Mouse (Mus musculus): ENCODE data around the gene Cep164. TPM values are rescaled to one million over a fixed set of nuclear protein-coding genes. Genes with fewer than 3 reads are reported as not detected.

The Cep164 gene
- polyA plus RNA-seq, 1 experiment from 2014 or later, result 19.0 TPM

DNA sequence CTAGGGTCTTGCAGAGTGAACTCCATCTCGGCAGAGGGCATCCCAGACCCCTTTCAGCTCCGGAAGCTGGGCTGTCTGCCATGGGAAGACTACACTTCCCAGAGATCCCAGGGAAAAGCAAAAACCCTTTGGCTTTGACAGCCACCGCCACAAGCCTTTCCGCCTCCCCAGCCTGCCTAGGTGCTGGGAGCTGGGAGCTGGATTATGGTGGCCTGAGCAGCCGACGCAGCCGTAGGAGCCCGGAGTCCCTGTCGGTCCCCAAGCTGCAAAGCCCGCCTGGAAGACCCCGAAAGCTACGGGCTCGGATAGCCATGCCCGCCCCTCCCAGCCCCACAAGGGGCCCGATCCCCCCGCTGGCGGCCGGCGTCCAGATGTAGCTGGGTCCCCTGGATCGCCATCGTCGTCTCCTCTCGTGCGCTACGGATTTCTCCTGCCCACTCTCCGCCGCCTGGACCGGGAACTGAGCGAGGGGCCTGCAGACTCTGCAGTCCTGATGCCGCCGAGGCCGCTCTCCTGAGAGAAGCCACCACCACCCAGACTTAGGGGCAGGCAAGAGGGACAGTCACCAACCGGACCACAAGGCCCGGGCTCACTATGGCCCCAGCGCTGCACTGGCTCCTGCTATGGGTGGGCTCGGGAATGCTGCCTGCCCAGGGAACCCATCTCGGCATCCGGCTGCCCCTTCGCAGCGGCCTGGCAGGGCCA is 10.1 kb upstream of the Cep164 start, which contains the start of gene Bace1:
Gene Bace1, plus strand, starts transcription at position 147 of the 705 bp plus-strand sequence.
- Histone ChIP-seq H3K9ac (peak within 1 kb of the TSS; percentile 93), H3K4me3 (peak within 1 kb of the TSS; percentile 92), H3K4me1 (replicated peaks) (peaks cover 20% of the 10 kb centered on the region), H3K36me3 (no peaks in the 10 kb centered on the region), H3K27ac (ENCODE audit: poor library complexity, severe bottlenecking) (peak within 1 kb of the TSS; percentile 26), H3K9me3 (replicated peaks) (no peaks in the 10 kb centered on the region), H3K4me2 (peak within 1 kb of the TSS; percentile 98), H3K27me3 (replicated peaks) (no peaks in the 10 kb centered on the region)
- ATAC-seq (ENCODE audit: insufficient number of reproducible peaks, low FRiP score), result peak; percentile 77
- WGBS, result under 1% methylated on average over 40 of the region's 40 CpGs

DNA sequence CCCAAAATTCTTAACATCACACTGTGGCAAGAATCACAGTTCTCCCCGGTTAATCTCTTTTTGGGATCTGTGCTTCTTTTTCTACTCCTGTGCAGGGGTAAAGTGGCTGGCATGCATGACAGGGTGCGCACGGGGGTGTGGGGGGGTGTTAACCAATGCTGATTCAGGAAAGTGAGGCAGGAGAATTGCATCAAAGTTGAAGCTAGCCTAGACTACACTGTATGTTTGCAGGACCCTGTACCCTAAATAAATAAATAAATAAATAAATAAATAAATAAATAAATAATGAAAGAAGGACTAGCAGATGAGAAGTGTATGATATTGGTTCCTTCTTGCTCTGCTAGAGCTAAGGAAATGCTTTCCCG is 9.6 kb upstream of the Cep164 start:
- no peak overlapping the region for H3K27ac ChIP-seq (ENCODE audit: poor library complexity, severe bottlenecking)
- no peak; the same call in 1 of the 2 replicates for ATAC-seq (ENCODE audit: insufficient number of reproducible peaks, low FRiP score)
- H3K4me1 ChIP-seq (replicated peaks), result peaks cover 20% of the 10 kb centered on the region
- H3K36me3 ChIP-seq, result no peaks in the 10 kb centered on the region
- H3K27me3 ChIP-seq (replicated peaks), result no peaks in the 10 kb centered on the region
- H3K4me2 ChIP-seq, result peak overlapping the region; percentile 98
- no peaks in the 10 kb centered on the region for H3K9me3 ChIP-seq (replicated peaks)
- WGBS, result 15% methylated on average over 4 of the region's 4 CpGs
- peak overlapping the region; percentile 92; the same call in 1 of the 2 replicates for H3K4me3 ChIP-seq
- H3K9ac ChIP-seq, result no peak overlapping the region

DNA sequence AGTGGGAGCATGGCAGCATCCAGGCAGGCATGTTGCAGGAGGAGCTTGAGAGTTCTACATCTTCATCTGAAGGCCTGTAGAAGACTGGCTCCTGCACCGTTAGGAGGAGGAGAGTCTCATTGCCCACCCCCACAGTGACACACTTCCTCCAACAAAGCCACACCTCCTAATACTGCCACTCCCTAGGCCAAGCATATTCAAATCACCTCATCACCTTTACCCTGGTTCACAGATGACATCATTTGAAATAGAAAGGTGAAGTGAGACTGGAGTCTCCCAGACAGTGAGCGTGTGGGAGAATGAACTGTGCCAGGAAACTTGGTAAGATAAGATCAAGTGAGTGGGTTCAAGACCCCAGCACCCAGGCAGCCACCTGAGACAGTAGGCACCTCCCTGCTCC is 5.0 kb upstream of the Cep164 start:
- no peaks in the 10 kb centered on the region for H3K27me3 ChIP-seq (replicated peaks)
- peaks cover 3% of the 10 kb centered on the region; the same call in 1 of the 2 replicates for H3K9me3 ChIP-seq (replicated peaks)
- no peak overlapping the region for H3K4me2 ChIP-seq
- no peaks in the 10 kb centered on the region for H3K36me3 ChIP-seq
- no peak for ATAC-seq (ENCODE audit: insufficient number of reproducible peaks, low FRiP score)
- H3K9ac ChIP-seq, result no peak overlapping the region
- no peak overlapping the region for H3K27ac ChIP-seq (ENCODE audit: poor library complexity, severe bottlenecking)
- no peak overlapping the region for H3K4me3 ChIP-seq
- WGBS, result 79% methylated on average over 2 of the region's 2 CpGs
- no peaks in the 10 kb centered on the region for H3K4me1 ChIP-seq (replicated peaks)

DNA sequence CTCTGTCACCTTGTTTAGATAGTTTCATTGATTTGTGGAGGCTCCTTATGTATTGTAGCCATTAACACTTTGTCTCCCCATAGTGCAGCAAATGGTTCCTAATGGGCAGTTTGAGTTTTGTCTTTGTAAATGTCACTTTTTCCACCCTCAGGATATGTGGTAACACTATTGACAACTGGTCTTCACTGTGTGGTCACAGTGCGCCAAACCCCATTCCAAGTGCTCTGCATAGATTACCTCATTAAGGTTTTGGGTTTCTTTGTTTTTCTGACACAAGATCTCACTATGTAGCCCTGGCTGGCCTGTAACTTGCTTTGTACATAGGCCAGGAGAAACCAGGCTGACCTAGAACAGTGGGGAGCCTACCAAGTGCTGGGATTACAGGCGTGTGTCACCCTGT is 4.4 kb upstream of the Cep164 start:
- WGBS, result 86% methylated on average over 2 of the region's 2 CpGs

DNA sequence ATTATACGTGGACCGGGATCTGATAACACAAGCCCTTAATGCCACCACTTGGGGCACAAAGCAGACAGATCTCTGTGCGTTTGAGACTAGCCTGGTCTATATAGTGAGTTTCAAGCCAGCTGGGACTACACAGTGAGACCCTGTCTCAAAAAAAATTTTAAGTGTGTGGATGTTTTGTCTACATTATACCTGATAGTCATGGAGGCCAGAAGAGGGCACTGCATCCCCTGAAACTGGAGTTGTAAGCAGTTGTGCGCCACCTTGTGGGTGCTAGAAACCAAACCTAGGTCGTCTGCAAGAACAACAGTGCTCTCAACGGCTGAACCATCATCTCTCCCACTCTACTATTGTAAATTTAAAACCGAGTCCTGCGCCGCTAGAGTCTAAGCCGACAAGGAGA is 616 bp upstream of the Cep164 start:
- no peak; the same call in 1 of the 2 replicates for ATAC-seq (ENCODE audit: insufficient number of reproducible peaks, low FRiP score)
- no peak overlapping the region for H3K27ac ChIP-seq (ENCODE audit: poor library complexity, severe bottlenecking)
- 28% methylated on average over 10 of the region's 10 CpGs for WGBS
- H3K4me2 ChIP-seq, result peak overlapping the region; percentile 86
- no peak overlapping the region for H3K9ac ChIP-seq
- no peaks in the 10 kb centered on the region for H3K27me3 ChIP-seq (replicated peaks)
- no peaks in the 10 kb centered on the region for H3K36me3 ChIP-seq
- H3K4me1 ChIP-seq (replicated peaks), result peaks cover 13% of the 10 kb centered on the region
- peak overlapping the region; percentile 67 for H3K4me3 ChIP-seq
- peaks cover 3% of the 10 kb centered on the region; the same call in 1 of the 2 replicates for H3K9me3 ChIP-seq (replicated peaks)

More for the DNA sequence above, 4.4 kb upstream of the Cep164 start:
- Histone ChIP-seq H3K4me1 (replicated peaks) (peaks cover under 1% of the 10 kb centered on the region; the same call in 1 of the 2 replicates), H3K27ac (ENCODE audit: poor library complexity, severe bottlenecking) (no peak overlapping the region), H3K9ac (no peak overlapping the region), H3K27me3 (replicated peaks) (no peaks in the 10 kb centered on the region), H3K4me2 (no peak overlapping the region), H3K9me3 (replicated peaks) (peaks cover 3% of the 10 kb centered on the region; the same call in 1 of the 2 replicates), H3K36me3 (no peaks in the 10 kb centered on the region), H3K4me3 (no peak overlapping the region)
- no peak for ATAC-seq (ENCODE audit: insufficient number of reproducible peaks, low FRiP score)

DNA sequence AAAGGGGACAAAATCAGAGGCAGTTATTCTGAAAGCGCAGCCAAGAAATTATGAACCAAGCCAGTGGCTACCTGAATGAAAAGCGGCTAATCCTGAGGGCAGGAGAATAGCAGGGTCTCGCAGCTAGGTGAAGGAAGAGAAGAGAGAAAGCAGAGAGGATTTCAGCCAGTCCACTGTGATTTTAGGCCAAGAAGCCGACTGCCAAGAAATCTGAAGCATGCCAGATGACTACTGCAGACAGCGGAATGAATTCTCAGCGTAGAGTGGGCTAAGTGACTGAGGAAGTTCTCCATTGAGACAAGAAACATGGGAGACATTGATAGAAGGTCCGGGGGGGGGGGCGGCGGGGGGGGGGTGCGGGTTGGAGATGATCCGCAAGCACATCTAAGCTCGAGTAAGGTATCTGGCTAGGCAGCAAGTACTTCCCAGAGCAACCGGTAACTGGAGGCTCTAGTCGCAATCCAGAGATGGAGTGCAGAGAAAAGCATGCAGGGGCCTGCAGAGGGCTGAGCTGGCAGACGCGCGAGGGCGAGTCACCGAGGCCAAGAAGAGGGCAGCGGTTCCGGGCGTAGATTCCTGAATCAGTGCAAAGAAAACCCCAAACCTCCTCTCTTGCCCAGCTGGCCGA is 714 bp downstream of the Cep164 start:
- peaks cover 3% of the 10 kb centered on the region; the same call in 1 of the 2 replicates for H3K9me3 ChIP-seq (replicated peaks)
- peaks cover 13% of the 10 kb centered on the region for H3K4me1 ChIP-seq (replicated peaks)
- H3K4me2 ChIP-seq, result peak overlapping the region; percentile 86
- peak overlapping the region; percentile 75 for H3K27ac ChIP-seq (ENCODE audit: poor library complexity, severe bottlenecking)
- H3K27me3 ChIP-seq (replicated peaks), result no peaks in the 10 kb centered on the region
- peak; percentile 37 for ATAC-seq (ENCODE audit: insufficient number of reproducible peaks, low FRiP score)
- peak overlapping the region; percentile 67 for H3K4me3 ChIP-seq
- WGBS, result 6% methylated on average over 23 of the region's 23 CpGs
- peak overlapping the region; percentile 72 for H3K9ac ChIP-seq
- H3K36me3 ChIP-seq, result peaks cover 6% of the 10 kb centered on the region; the same call in 1 of the 2 replicates

DNA sequence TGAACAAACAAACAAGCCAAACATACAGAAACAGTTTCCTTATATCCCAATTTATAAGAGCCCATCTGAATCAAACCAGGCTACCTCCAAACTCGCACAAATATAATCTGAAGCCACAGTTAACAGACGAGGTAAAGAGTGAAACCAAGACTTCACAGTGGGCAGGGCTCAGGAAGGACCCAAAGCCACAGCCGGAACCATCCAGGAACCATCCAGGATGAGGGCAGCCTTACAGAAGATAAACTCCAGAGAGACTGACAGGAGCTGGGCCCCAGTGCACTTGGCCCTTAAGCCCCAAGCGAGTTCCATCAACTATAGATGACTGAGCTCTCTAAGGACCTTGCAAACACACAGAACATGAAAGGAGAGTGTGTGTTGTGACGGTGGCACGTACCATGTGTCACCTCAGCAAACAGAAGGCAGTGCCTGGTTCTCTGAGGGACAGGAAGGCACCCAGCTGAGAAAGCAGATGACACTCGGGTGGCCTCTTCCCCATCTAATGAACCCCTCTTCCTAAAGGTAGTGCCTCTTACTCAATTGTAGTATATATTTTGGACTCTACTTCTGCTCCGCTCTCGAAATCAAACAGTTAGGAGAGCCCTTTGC is 10.0 kb downstream of the Cep164 start:
- 69% methylated on average over 9 of the region's 9 CpGs for WGBS
- Histone ChIP-seq H3K9ac (no peak overlapping the region), H3K36me3 (peaks cover 34% of the 10 kb centered on the region), H3K27ac (ENCODE audit: poor library complexity, severe bottlenecking) (no peak overlapping the region), H3K4me3 (no peak overlapping the region), H3K27me3 (replicated peaks) (no peaks in the 10 kb centered on the region), H3K4me2 (no peak overlapping the region), H3K9me3 (replicated peaks) (no peaks in the 10 kb centered on the region), H3K4me1 (replicated peaks) (peaks cover 11% of the 10 kb centered on the region; the same call in 1 of the 2 replicates)
- no peak for ATAC-seq (ENCODE audit: insufficient number of reproducible peaks, low FRiP score)

DNA sequence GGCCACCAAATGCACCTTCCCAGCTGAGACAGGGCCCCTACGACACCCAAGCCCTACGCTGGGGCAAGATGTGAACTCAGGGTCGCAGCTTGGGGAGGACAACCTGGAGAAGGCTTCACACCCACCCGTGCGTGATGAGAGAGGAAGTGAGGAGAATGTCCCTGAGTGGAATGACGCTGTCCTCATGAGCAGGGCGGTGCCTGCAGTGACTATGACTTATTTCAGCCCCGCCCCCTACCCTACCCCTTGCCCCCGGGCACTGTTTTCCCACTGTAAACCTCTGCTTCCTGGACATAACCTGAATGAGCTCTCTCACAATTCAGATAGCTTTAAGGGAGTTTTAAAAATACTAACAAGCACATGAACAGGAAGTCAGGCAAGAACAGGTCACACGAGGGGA is 13.0 kb downstream of the Cep164 start:
- H3K4me2 ChIP-seq, result no peak overlapping the region
- H3K27ac ChIP-seq (ENCODE audit: poor library complexity, severe bottlenecking), result no peak overlapping the region
- 82% methylated on average over 10 of the region's 10 CpGs for WGBS
- ATAC-seq (ENCODE audit: insufficient number of reproducible peaks, low FRiP score), result 0 out of 2 replicates have a peak, but pooled peaks have one; percentile 45
- peaks cover 21% of the 10 kb centered on the region for H3K36me3 ChIP-seq
- H3K4me1 ChIP-seq (replicated peaks), result peaks cover 11% of the 10 kb centered on the region; the same call in 1 of the 2 replicates
- no peak overlapping the region for H3K4me3 ChIP-seq
- no peaks in the 10 kb centered on the region for H3K9me3 ChIP-seq (replicated peaks)
- no peak overlapping the region for H3K9ac ChIP-seq
- H3K27me3 ChIP-seq (replicated peaks), result no peaks in the 10 kb centered on the region

DNA sequence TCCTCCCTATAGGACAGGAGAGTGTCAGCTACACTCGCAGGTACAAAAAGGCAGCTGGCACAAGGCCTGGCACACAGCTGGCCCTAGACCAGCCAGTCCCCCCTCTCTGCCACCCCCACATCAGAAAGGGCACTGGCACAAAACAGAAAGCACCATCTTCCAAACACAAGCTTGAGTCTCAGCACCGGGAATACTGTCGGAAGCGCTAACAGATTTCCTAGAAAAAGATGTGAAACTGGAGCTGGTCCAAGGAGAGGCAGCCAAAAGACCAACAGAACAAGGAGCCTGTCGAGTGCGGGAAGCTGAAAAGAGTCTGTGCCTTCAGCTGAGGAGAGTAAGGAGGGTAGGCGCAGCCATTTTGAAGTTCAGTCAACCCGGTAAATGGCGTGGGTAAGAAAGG is 13.4 kb downstream of the Cep164 start:
- H3K27me3 ChIP-seq (replicated peaks), result no peaks in the 10 kb centered on the region
- H3K27ac ChIP-seq (ENCODE audit: poor library complexity, severe bottlenecking), result no peak overlapping the region
- no peak overlapping the region for H3K4me3 ChIP-seq
- peaks cover 9% of the 10 kb centered on the region; the same call in 1 of the 2 replicates for H3K4me1 ChIP-seq (replicated peaks)
- peaks cover 21% of the 10 kb centered on the region for H3K36me3 ChIP-seq
- no peaks in the 10 kb centered on the region for H3K9me3 ChIP-seq (replicated peaks)
- H3K4me2 ChIP-seq, result no peak overlapping the region
- ATAC-seq (ENCODE audit: insufficient number of reproducible peaks, low FRiP score), result no peak
- H3K9ac ChIP-seq, result no peak overlapping the region
- WGBS, result 88% methylated on average over 9 of the region's 9 CpGs

DNA sequence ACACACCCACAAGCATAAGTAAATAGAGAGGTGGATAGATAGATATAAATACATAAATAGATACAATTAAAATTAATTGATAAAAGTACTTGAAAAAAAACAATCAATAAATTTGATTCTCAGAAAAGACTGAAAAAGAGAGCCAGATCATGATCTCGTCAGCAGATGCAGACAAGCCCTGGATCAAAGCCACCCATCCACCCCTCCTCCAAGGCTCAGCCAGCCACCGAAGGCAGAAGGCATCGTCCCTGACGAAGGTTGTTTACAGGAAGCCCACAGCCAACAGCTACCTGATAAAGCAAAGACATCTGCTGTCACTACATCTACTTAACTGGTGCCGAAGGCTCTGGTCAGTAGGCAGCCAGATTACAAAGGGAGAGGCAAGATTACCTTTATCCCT is 16.5 kb downstream of the Cep164 start:
- H3K9me3 ChIP-seq (replicated peaks), result no peaks in the 10 kb centered on the region
- no peak overlapping the region for H3K4me2 ChIP-seq
- 0 out of 2 replicates have a peak, but pooled peaks cover 5% of the 10 kb centered on the region for H3K4me1 ChIP-seq (replicated peaks)
- 35% methylated on average over 5 of the region's 5 CpGs for WGBS
- no peak overlapping the region for H3K27ac ChIP-seq (ENCODE audit: poor library complexity, severe bottlenecking)
- H3K9ac ChIP-seq, result no peak overlapping the region
- H3K4me3 ChIP-seq, result no peak overlapping the region
- H3K27me3 ChIP-seq (replicated peaks), result no peaks in the 10 kb centered on the region
- H3K36me3 ChIP-seq, result peaks cover 20% of the 10 kb centered on the region
- ATAC-seq (ENCODE audit: insufficient number of reproducible peaks, low FRiP score), result no peak

DNA sequence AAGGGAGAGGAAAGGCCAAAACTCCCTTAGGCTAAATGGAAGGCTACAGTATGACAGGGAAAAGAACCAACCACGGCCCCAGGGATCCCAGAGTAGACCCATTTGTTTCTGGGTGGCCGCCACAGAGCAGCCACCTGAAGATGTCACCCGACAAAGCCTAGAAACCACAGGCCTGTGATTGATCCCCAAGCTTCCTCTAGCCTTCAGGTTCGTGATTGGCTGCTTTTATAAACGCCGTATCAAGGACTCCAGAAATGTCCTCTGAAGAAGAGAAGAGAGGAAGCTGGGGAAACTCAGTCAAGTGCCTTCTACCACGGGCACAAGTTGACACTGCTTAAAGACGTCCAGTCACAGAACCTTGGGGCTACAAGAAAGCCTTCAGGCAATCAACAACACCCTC is 20.7 kb downstream of the Cep164 start:
- 81% methylated on average over 8 of the region's 8 CpGs for WGBS
- Histone ChIP-seq H3K4me3 (no peak overlapping the region), H3K27ac (ENCODE audit: poor library complexity, severe bottlenecking) (no peak overlapping the region), H3K4me2 (no peak overlapping the region), H3K36me3 (peaks cover 34% of the 10 kb centered on the region), H3K4me1 (replicated peaks) (no peaks in the 10 kb centered on the region), H3K9me3 (replicated peaks) (no peaks in the 10 kb centered on the region), H3K9ac (no peak overlapping the region), H3K27me3 (replicated peaks) (no peaks in the 10 kb centered on the region)
- ATAC-seq (ENCODE audit: insufficient number of reproducible peaks, low FRiP score), result no peak
